Mouse (Mus musculus) right cerebral cortex, adult 2 months (tissue): Measurements from ENCODE around the gene Usp8.

Experiments used
- DNase-seq, 2 experiments: peaks; one replicate each; pipeline ENCODE4 v3.0.0; 2021 to 2022; ENCODE audit warnings: low spot score in 2 of 2

The Usp8 gene

GRCm38 (mm10) chr2:126740314-126740713 is 33.2 kb downstream of the Usp8 start:
- no peak for DNase-seq

- no peak for DNase-seq
These were observed 36.3 kb downstream of the Usp8 start for GRCm38 (mm10) chr2:126743389-126743788.

GRCm38 (mm10) chr2:126755664-126756063 is 48.5 kb downstream of the Usp8 start:
- DNase-seq: no peak

- DNase-seq: no peak
These were observed 52.2 kb downstream of the Usp8 start for GRCm38 (mm10) chr2:126759351-126759750.

- DNase-seq: peak; percentile 28 to 29
These were observed 58.9 kb downstream of the Usp8 start for GRCm38 (mm10) chr2:126765867-126766582.

- DNase-seq: no peak
These were observed 60.5 kb downstream of the Usp8 start for GRCm38 (mm10) chr2:126767599-126767998.

- DNase-seq: no peak
These were observed 61.1 kb downstream of the Usp8 start for GRCm38 (mm10) chr2:126768194-126768593.

- no peak for DNase-seq
These were observed 62.5 kb downstream of the Usp8 start for GRCm38 (mm10) chr2:126769431-126770181.

GRCm38 (mm10) chr2:126772217-126772616 is 65.1 kb downstream of the Usp8 start:
- DNase-seq: no peak

- DNase-seq: no peak
These were observed 68.8 kb downstream of the Usp8 start for GRCm38 (mm10) chr2:126775951-126776350.

- DNase-seq: no peak
These were observed 69.3 kb downstream of the Usp8 start for GRCm38 (mm10) chr2:126776416-126776815.

- DNase-seq: no peak
These were observed 71.7 kb downstream of the Usp8 start for GRCm38 (mm10) chr2:126778806-126779205.

GRCm38 (mm10) chr2:126780286-126780685 is 73.2 kb downstream of the Usp8 start:
- DNase-seq: no peak

GRCm38 (mm10) chr2:126781478-126781877 is 74.3 kb downstream of the Usp8 start:
- DNase-seq: no peak

- peak; percentile 35 to 58 for DNase-seq
These were observed 75.3 kb downstream of the Usp8 start for GRCm38 (mm10) chr2:126782433-126782832.

GRCm38 (mm10) chr2:126783370-126783769 is 76.2 kb downstream of the Usp8 start, which contains the start of gene Usp50:
Gene Usp50, minus strand, starts transcription at chr2:126783470.
- DNase-seq: no peak

- DNase-seq: peak; percentile 53 to 63
These were observed 80.7 kb downstream of the Usp8 start for GRCm38 (mm10) chr2:126787721-126788342.

- no peak for DNase-seq
These were observed 85.5 kb downstream of the Usp8 start for GRCm38 (mm10) chr2:126792611-126793010.

- no peak for DNase-seq
These were observed 88.6 kb downstream of the Usp8 start for GRCm38 (mm10) chr2:126795708-126796107.

- DNase-seq: no peak
These were observed 91.3 kb downstream of the Usp8 start for GRCm38 (mm10) chr2:126798455-126798854.

- DNase-seq: no peak
These were observed 94.9 kb downstream of the Usp8 start for GRCm38 (mm10) chr2:126801980-126802379.
